Mouse (Mus musculus) myocyte (in vitro differentiated cells): ENCODE results near the gene Dbn1. TPM values are rescaled to one million over a fixed set of nuclear protein-coding genes. Genes with fewer than 3 reads are reported as not detected.

Experiments used
- H3K27me3 ChIP-seq: one replicate; pipeline ENCODE4 v1.6.1; 2011; ENCODE audit not compliant: control insufficient read depth, insufficient read depth, insufficient read length
- H3K36me3 ChIP-seq: one replicate; pipeline ENCODE4 v1.6.1; 2011; ENCODE audit not compliant: control insufficient read depth, insufficient read depth
- H3K4me2 ChIP-seq: one replicate; pipeline ENCODE4 v1.6.1; 2011; ENCODE audit warnings: low read depth, control low read depth
- H3K4me3 ChIP-seq: one replicate; pipeline ENCODE4 v1.5.1; 2011; ENCODE audit warnings: mild to moderate bottlenecking, control low read depth, moderate library complexity
- H3K79me2 ChIP-seq: one replicate; pipeline ENCODE4 v1.6.1; 2011; ENCODE audit not compliant: control insufficient read depth, insufficient read depth
- H3ac ChIP-seq: one replicate; pipeline ENCODE4 v1.6.1; 2011; ENCODE audit not compliant: control insufficient read depth, insufficient read length
- CEBPB ChIP-seq: IDR thresholded peaks from 2 replicates; pipeline ENCODE4 v1.6.1; 2011; ENCODE audit warnings: mild to moderate bottlenecking, moderate library complexity; ENCODE audit not compliant: poor library complexity, insufficient read depth, severe bottlenecking
- E2F4 ChIP-seq: IDR thresholded peaks from one replicate; pipeline ENCODE4 v1.6.1; 2011; ENCODE audit warnings: mild to moderate bottlenecking, control low read depth, moderate library complexity; ENCODE audit not compliant: insufficient read depth
- MAX ChIP-seq: IDR thresholded peaks from one replicate; pipeline ENCODE4 v1.6.1; 2011; ENCODE audit warnings: low read depth, mild to moderate bottlenecking, control low read depth
- MYOD1 ChIP-seq, 3 experiments: IDR thresholded peaks; one replicate each; pipeline ENCODE4 v1.6.1; 2011; ENCODE audit warnings: control low read depth in 2 of 3, low read depth in 2 of 3, mild to moderate bottlenecking in 2 of 3, moderate library complexity in 1 of 3; ENCODE audit not compliant: insufficient read length in 2 of 3, control insufficient read depth in 1 of 3
- MYOG ChIP-seq, 3 experiments: IDR thresholded peaks; one replicate each; pipeline ENCODE4 v1.6.1; 2011; ENCODE audit warnings: control low read depth in 2 of 3, low read depth in 2 of 3, mild to moderate bottlenecking in 2 of 3; ENCODE audit not compliant: insufficient read length in 2 of 3, control insufficient read depth in 1 of 3, insufficient read depth in 1 of 3
- POLR2A ChIP-seq: IDR thresholded peaks from one replicate; pipeline ENCODE4 v1.6.1; 2011; ENCODE audit warnings: low read depth, mild to moderate bottlenecking, control low read depth, moderate library complexity; ENCODE audit not compliant: insufficient read length
- POLR2AphosphoS2 ChIP-seq: IDR thresholded peaks from one replicate; pipeline ENCODE4 v1.6.1; 2011; ENCODE audit warnings: low read depth, control low read depth; ENCODE audit not compliant: insufficient read length
- REST ChIP-seq: IDR thresholded peaks from one replicate; pipeline ENCODE4 v1.6.1; 2011; ENCODE audit warnings: mild to moderate bottlenecking, control low read depth, moderate library complexity; ENCODE audit not compliant: insufficient read depth, insufficient read length
- SRF ChIP-seq: IDR thresholded peaks from one replicate; pipeline ENCODE4 v1.6.1; 2011; ENCODE audit warnings: low read depth; ENCODE audit not compliant: control insufficient read depth, insufficient read length
- TCF12 ChIP-seq: IDR thresholded peaks from one replicate; pipeline ENCODE4 v1.6.1; 2011; ENCODE audit warnings: mild to moderate bottlenecking, control low read depth; ENCODE audit not compliant: poor library complexity, insufficient read depth, severe bottlenecking
- TCF3 ChIP-seq: IDR thresholded peaks from one replicate; pipeline ENCODE4 v1.6.1; 2011; ENCODE audit warnings: low read depth, control low read depth; ENCODE audit not compliant: insufficient read length
- USF1 ChIP-seq: IDR thresholded peaks from one replicate; pipeline ENCODE4 v1.6.1; 2011; ENCODE audit warnings: low read depth, mild to moderate bottlenecking, control low read depth, moderate library complexity
- polyA plus RNA-seq: library from polyadenylated mRNA; unstranded; fragments of >200 nt; fragmentation: generic; extraction: Trizol; gene quantifications from one replicate; pipeline ENCODE4 v1.2.1, GENCODE M21; 2012; ENCODE audit warnings: missing spikeins

The Dbn1 gene
- polyA plus RNA-seq, 1 experiment, result 165 TPM

- Histone ChIP-seq H3K4me2 (no peak overlapping the region), H3K27me3 (no peaks in the 10 kb centered on the region), H3K36me3 (peaks cover 11% of the 10 kb centered on the region), H3K79me2 (no peaks in the 10 kb centered on the region), H3ac (no peak overlapping the region), H3K4me3 (no peak overlapping the region)
- TF ChIP-seq CEBPB, result no peak
- no peak for TF ChIP-seq MYOG (IDR thresholded peaks at IDR 0.05; ENCODE audit: control insufficient read depth in 1 of 3, insufficient read depth in 1 of 3, insufficient read length in 2 of 3, low read depth in 2 of 3)
- no peak for TF ChIP-seq USF1
- TF ChIP-seq POLR2AphosphoS2, result no peak
- TF ChIP-seq TCF12, result no peak
- TF ChIP-seq REST, result no peak
- TF ChIP-seq POLR2A, result no peak
- no peak for TF ChIP-seq MYOD1 (IDR thresholded peaks at IDR 0.05; ENCODE audit: control insufficient read depth in 1 of 3, insufficient read length in 2 of 3, low read depth in 2 of 3)
- no peak for TF ChIP-seq TCF3
- no peak for TF ChIP-seq MAX
- TF ChIP-seq E2F4, result no peak
- no peak for TF ChIP-seq SRF
Observed at GRCm38 (mm10) chr13:55473961-55474360, 13.9 kb downstream of the Dbn1 start.

GRCm38 (mm10) chr13:55473076-55473831 is 14.7 kb downstream of the Dbn1 start:
- no peaks in the 10 kb centered on the region for H3K27me3 ChIP-seq
- peak overlapping the region; percentile 92 for H3K4me2 ChIP-seq
- H3K79me2 ChIP-seq, result no peaks in the 10 kb centered on the region
- H3ac ChIP-seq, result no peak overlapping the region
- TF ChIP-seq MYOD1 (IDR thresholded peaks at IDR 0.05; ENCODE audit: control insufficient read depth in 1 of 3, insufficient read length in 2 of 3, low read depth in 2 of 3) (no peak), E2F4 (no peak), POLR2AphosphoS2 (no peak), TCF12 (no peak), CEBPB (no peak), TCF3 (no peak), POLR2A (no peak), MYOG (IDR thresholded peaks at IDR 0.05; ENCODE audit: control insufficient read depth in 1 of 3, insufficient read depth in 1 of 3, insufficient read length in 2 of 3, low read depth in 2 of 3) (no peak), REST (no peak), SRF (no peak), MAX (no peak), USF1 (no peak)
- H3K36me3 ChIP-seq, result peaks cover 11% of the 10 kb centered on the region
- peak overlapping the region; percentile 22 for H3K4me3 ChIP-seq

DNA sequence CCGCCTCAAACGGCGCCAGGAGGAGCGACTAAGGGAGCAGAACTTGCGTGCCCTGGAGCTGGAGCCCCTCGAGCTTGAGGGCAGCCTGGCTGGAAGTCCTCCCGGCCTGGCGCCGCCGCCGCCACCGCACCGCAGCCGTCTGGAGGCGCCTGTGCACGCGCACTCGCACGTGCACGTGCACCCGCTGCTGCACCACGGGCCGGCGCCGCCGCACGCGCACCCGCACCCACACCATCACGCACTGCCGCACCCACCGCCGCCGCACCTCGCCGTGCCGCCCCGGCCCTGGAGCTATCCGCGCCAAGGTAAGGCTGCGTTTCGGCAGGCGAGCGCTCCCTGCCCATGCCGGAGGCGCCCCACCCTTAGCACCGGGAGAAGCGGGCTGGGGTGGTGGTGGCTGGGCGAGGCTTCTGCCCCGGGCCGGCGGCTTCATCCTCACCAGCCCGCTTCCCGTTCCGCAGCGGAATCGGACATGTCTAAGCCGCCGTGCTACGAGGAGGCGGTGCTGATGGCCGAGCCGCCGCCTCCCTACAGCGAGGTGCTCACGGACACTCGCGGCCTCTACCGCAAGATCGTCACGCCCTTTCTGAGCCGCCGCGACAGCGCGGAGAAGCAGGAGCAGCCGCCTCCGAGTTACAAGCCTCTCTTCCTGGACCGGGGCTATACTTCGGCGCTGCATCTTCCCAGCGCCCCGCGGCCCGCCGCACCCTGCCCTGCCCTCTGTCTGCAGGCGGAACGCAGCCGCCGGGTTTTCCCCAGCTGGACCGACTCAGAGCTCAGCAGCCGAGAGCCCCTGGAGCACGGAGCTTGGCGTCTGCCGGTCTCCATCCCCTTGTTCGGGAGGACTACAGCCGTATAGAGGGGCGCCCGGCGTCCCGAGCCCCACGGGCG is 15.5 kb downstream of the Dbn1 start:
- peak overlapping the region; percentile 62 for H3ac ChIP-seq
- peaks cover 11% of the 10 kb centered on the region for H3K36me3 ChIP-seq
- TF ChIP-seq REST, result no peak
- peak in 1 of 3 experiments; percentile 29 for TF ChIP-seq MYOG (IDR thresholded peaks at IDR 0.05; ENCODE audit: control insufficient read depth in 1 of 3, insufficient read depth in 1 of 3, insufficient read length in 2 of 3, low read depth in 2 of 3)
- TF ChIP-seq USF1, result no peak
- TF ChIP-seq E2F4, result no peak
- no peak for TF ChIP-seq CEBPB
- TF ChIP-seq POLR2AphosphoS2, result peak; percentile 86
- TF ChIP-seq POLR2A, result peak; percentile 51
- no peak for TF ChIP-seq TCF12
- no peak for TF ChIP-seq TCF3
- TF ChIP-seq MAX, result no peak
- no peak for TF ChIP-seq SRF
- peak in 1 of 3 experiments; percentile 49 for TF ChIP-seq MYOD1 (IDR thresholded peaks at IDR 0.05; ENCODE audit: control insufficient read depth in 1 of 3, insufficient read length in 2 of 3, low read depth in 2 of 3)
- no peaks in the 10 kb centered on the region for H3K27me3 ChIP-seq
- H3K4me3 ChIP-seq, result peak overlapping the region; percentile 22
- H3K79me2 ChIP-seq, result no peaks in the 10 kb centered on the region
- H3K4me2 ChIP-seq, result peak overlapping the region; percentile 92

DNA sequence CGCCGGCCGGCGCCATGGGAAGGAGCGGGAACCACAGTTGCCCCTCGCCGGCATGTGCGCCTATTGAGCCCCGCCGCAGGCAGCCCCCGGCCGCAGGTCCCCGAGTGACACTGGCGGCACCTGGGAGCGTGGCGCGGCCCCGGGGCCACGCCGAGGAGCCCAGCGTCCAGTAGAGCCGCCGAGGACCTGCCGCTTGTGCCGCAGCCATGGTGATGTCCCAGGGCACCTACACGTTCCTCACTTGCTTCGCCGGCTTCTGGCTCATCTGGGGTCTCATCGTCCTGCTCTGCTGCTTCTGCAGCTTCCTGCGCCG is 16.1 kb downstream of the Dbn1 start:
- Histone ChIP-seq H3ac (peak overlapping the region; percentile 62), H3K4me3 (peak overlapping the region; percentile 22), H3K4me2 (peak overlapping the region; percentile 92), H3K79me2 (no peaks in the 10 kb centered on the region), H3K27me3 (no peaks in the 10 kb centered on the region), H3K36me3 (peaks cover 8% of the 10 kb centered on the region)
- TF ChIP-seq MAX, result no peak
- TF ChIP-seq MYOG (IDR thresholded peaks at IDR 0.05; ENCODE audit: control insufficient read depth in 1 of 3, insufficient read depth in 1 of 3, insufficient read length in 2 of 3, low read depth in 2 of 3), result no peak
- peak; percentile 8 for TF ChIP-seq POLR2AphosphoS2
- TF ChIP-seq REST, result no peak
- TF ChIP-seq TCF12, result no peak
